Mouse (Mus musculus) T-helper 2 cell (primary cell): Measurements from ENCODE around the gene Ftl1.

Experiments
- in situ Hi-C: fragments of 300-600 bp; cut with MboI, MseI; formaldehyde crosslinking; loops from one replicate; pipeline ENCODE4 v1.15.1; 2025; ENCODE audit warnings: high pct_unique_total_duplicates

The Ftl1 gene

GRCm38 (mm10) chr7:45451344-45451982 lies 8.2 kb downstream of the Ftl1 start:
- in situ Hi-C loops: no loop called here

GRCm38 (mm10) chr7:45449974-45450373 lies 9.7 kb downstream of the Ftl1 start:
- in situ Hi-C loops: no loop called here

- in situ Hi-C loops: no loop called here
Observed at GRCm38 (mm10) chr7:45447325-45447990, 12.2 kb downstream of the Ftl1 start.

- in situ Hi-C loops: no loop called here
Observed at GRCm38 (mm10) chr7:45446589-45446988, 13.1 kb downstream of the Ftl1 start.

GRCm38 (mm10) chr7:45443526-45444420 lies 15.9 kb downstream of the Ftl1 start:
- in situ Hi-C loops: no loop called here

- in situ Hi-C loops: no loop called here
Observed at GRCm38 (mm10) chr7:45437521-45438276, 22.0 kb downstream of the Ftl1 start, which contains the start of gene Ruvbl2. Gene Ruvbl2 (minus strand): TSS chr7:45438096.

GRCm38 (mm10) chr7:45437046-45437445 lies 22.6 kb downstream of the Ftl1 start:
- in situ Hi-C loops: no loop called here

- in situ Hi-C loops: no loop called here
Observed at GRCm38 (mm10) chr7:45436444-45436843, 23.2 kb downstream of the Ftl1 start.

- in situ Hi-C loops: no loop called here
Observed at GRCm38 (mm10) chr7:45435038-45435437, 24.6 kb downstream of the Ftl1 start.

- in situ Hi-C loops: no loop called here
Observed at GRCm38 (mm10) chr7:45434203-45435015, 25.3 kb downstream of the Ftl1 start, which contains the start of gene Gys1. Gene Gys1 (plus strand): TSS chr7:45434844.

GRCm38 (mm10) chr7:45433835-45434202 lies 25.9 kb downstream of the Ftl1 start:
- in situ Hi-C loops: no loop called here

- in situ Hi-C loops: no loop called here
Observed at GRCm38 (mm10) chr7:45426556-45426955, 33.1 kb downstream of the Ftl1 start.

- in situ Hi-C loops: no loop called here
Observed at GRCm38 (mm10) chr7:45421194-45421593, 38.5 kb downstream of the Ftl1 start.

GRCm38 (mm10) chr7:45420615-45420919 lies 39.1 kb downstream of the Ftl1 start, which contains the start of gene Lhb:
Gene Lhb (plus strand): TSS chr7:45420820.
- in situ Hi-C loops: no loop called here

GRCm38 (mm10) chr7:45419859-45420614 lies 39.6 kb downstream of the Ftl1 start:
- in situ Hi-C loops: no loop called here

GRCm38 (mm10) chr7:45417962-45418492 lies 41.7 kb downstream of the Ftl1 start:
- in situ Hi-C loops: no loop called here

GRCm38 (mm10) chr7:45415636-45416035 lies 44.0 kb downstream of the Ftl1 start:
- in situ Hi-C loops: no loop called here

GRCm38 (mm10) chr7:45414740-45415224 lies 44.9 kb downstream of the Ftl1 start:
- in situ Hi-C loops: no loop called here

GRCm38 (mm10) chr7:45413864-45414739 lies 45.6 kb downstream of the Ftl1 start:
- in situ Hi-C loops: no loop called here
